Mouse (Mus musculus) left cerebral cortex, adult 9 months (tissue): ENCODE data around the gene Smad3.

ENCODE experiments used
- DNase-seq, 2 experiments: peaks; one replicate each; pipeline ENCODE4 v3.0.0; 2022; ENCODE audit warnings: low spot score in 2 of 2

Smad3 gene

DNA sequence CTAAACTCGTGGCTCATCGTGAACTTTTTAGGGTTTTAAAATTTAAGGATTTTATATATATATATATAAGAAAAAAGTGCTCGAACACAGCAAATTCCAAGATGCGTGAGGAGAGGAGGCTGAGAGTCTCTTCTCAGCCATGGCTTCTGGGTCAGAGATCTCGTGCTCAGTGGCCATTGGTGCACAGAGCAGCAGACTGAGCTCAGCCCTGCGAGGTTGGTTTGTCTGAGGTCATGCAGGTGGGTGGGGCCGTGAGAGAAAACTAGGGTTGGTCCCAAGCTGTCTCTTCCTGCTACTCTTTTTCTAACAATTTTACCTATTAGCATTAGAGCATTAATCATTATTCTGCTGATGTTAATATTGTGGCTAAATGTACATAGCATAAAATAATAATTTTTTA is 124.5 kb downstream of the Smad3 start:
- no peak for DNase-seq

DNA sequence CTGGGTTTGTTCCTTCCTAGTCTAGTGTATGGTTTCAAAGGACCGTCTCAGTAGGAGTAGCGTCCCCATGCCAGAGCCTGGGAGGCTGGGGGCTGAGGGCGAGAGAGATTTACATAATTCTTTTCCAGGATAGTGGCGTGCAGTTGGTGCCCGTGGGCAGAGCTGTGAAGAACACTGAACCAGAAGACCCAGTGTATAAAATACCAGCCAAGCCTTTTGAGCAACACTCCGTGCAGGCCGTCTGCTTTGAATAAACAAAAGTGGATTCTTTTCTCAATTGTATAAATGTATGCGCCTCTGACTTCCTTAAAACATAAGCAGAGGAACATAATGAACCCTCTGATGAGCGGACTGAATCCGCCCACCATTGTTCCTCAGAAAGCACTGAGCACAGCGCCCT is 124.9 kb downstream of the Smad3 start:
- DNase-seq, result peak; percentile 61 to 80

DNA sequence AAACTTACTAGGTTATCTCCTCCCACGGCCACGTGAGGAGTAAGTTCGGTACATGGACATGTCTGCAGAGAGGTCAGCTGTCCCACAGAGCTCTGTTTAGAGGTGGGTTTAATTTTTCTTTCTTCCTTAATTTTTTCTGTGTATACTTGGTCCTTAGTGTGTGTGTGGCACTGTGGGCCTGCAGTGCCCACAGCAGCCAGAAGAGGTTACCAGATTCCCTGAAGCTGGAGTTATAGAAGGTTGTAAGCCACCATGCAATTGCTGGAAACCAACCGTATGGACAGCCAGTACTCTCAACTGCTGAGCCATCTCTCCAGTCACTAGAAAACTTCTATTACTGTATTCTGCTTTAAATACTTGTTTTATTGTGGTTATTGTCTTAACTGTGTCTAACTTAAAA is 125.7 kb downstream of the Smad3 start:
- DNase-seq, result no peak

DNA sequence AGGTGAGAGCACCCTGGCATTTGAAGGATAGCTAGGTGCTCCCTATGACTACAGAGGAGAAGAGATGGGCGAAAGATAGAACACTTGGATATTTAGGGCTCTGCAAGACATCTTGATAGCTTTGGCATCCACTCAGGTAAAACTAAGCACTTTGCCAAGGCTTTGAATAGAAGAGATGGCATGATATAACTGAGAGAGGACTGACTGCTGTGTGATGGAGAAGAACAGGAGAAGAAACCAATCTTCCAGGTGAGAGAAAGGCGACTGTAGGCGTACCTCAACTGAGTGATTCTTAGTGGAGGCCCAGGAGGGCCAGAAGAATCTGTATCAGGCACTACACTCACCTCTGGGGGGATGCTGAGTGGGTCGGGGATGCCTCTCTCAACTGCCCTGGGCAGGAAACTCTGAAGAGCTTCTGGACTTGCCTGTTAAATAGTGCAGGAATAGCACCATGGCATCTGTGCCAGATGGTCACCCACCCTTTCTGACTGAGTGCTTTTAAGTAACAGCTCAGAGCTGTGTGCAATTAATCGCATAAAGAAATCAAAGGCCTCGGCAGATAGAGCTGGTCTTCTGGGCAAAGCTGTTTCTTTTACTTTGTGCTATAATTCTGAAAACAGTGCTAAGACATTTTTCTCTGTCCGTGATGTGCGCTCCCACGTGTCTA is 132.6 kb downstream of the Smad3 start:
- no peak for DNase-seq

DNA sequence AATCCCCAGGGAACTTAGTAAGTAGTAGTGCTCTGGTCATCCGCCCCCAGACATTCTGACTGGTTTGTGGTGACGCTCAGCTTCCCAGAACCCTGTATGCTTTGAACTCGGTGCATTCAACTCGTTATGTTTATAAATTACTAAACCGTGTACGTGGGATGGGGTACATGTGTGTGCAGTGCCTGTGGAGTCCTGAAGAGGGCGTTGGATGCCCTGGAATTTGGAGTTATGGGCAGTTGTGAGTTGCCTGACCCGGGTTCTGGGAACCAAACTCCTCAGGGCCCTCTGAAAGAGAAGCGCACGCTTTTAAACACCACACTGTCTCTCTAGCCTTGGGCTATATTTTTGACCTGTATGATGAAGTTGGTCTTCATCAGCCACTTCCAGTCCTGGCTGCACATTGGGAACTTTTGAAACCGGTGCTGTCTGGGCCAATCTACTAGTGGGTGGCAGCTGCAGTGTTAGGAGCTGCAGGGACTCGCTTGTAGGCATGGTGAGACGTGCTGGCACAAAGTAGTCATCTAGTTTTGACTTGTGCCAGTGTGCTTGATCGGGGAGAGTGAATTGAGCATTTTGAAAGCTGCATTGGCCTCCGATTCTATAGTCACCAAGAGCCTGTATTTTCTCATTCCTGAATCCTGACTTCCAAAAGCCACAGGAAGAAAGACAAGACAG is 133.8 kb downstream of the Smad3 start:
- DNase-seq, result no peak

DNA sequence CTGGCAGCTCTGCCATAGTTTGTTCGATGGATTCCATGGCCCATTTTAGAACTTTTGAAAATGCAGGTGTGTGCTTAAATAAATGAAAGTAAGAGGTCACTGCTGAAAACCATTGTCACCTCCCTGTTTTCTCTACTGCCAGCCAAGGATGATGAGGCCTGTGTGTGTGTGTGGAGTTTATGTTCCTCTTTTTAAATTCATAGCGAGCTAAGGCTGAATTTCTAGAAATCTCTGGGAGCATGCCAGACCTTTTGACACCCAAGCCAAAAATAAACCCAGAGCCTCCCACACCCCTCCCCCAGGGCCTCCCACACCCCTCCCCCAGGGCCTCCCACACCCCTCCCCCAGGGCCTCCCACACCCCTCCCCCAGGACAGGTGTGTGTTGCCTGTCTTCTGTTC is 139.8 kb downstream of the Smad3 start:
- DNase-seq, result no peak

DNA sequence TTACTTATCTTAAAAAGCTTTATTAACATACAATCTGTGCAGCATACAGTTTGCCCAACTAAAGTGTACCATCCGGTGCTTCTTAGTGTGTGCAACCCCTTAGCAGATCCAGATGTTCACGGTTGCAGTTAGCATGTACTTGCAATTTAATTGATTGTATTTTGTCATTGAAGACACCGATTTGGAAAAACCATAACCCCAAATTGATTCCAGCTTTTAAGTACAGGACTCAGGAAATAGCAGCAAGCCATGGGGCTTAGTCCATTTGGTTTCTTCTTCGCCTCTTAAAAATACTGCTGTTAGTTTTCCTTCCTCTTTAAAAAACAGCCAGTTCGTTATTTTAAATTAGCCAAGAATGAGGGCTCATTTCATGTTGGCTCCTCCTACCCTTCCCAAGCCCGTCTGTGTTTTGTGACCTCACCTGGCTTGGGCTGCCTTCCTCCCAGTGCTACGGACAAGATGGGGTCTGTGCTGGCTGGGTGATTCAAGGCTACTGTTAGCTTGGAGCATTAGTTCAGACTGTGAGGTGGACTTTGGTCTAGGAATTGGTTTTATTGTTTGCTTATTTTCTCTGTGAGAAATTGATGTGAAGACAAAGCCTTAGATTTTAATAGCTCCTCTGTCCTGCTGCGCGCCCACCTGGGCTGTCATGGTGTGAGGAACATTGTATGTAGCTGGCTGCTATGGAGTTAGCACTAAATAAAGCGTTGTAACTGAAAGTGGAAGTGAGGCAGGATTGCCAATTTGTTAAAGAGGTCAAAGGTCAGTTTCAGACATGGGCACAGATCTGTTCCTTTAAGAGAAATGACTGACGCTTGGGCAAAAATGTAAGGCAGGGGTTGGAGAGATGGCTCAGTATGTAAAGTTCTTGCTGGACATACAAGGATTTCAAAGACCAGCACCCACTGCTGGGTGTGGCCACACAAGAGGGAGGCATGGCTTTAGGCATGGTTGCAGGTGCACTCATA is 143.5 kb downstream of the Smad3 start:
- no peak for DNase-seq

DNA sequence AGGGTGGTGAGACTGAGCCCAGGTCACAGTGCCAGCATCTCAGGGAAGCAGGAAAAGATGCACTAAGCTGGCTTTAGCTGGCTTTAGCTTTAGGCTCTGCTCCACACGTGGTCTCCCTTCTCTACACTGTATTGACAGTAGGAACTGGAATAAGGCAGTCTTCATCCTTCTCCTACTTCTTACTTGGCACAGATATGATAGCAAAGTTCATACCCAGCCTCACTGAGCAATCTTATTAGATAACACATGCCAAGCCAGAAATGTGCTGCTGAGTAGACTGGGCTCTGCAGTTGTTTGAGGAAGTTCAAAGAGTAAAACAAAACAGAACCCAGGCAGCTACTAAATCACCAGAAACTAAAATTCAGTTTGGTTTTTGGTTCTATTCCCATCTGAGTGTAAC is 144.2 kb downstream of the Smad3 start:
- DNase-seq, result no peak

DNA sequence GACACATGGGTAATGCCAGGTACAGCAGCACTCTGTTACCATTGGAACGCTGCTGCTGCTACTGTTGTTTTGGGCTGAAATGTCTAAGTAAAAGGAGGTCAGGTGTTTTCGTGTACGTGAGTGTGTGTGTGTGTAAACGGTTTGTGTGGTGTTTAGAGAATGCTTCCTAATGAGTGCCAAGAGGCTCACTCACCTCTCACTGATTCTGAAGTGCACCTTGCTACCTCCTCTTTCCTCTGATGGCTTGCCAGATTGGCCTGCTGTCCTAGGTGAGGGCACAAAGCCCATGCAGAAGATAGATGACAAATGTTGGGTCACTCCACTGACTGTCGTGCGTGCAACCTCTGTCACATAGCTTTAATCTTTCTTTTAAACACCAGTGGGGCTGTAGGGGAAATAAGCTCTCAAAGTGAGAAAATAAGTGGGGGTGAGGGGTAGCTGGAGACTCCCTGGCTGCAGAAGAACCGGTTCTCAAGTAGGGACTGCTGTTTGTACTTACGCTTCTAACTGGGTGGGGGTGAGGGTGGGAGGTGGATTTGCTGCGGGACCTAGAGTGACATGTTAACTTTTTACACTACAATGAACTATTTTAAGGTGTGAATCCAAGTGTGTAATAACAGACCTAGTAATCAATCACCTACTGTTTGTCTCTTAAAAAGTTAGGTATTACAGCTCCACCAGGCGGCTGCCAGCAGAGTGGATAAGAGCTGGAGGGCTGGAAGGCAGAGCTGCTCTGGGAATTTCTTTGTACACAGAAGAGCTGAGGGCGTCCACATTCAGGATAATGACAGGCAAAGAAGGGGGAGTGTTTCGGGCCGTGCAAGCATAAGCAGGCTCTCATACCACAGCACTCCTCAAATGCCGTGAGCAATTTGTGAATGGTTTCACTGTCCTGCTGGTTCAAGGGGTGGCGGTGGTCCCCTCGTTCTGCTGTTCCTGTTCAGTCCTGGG is 145.0 kb downstream of the Smad3 start:
- no peak for DNase-seq

DNA sequence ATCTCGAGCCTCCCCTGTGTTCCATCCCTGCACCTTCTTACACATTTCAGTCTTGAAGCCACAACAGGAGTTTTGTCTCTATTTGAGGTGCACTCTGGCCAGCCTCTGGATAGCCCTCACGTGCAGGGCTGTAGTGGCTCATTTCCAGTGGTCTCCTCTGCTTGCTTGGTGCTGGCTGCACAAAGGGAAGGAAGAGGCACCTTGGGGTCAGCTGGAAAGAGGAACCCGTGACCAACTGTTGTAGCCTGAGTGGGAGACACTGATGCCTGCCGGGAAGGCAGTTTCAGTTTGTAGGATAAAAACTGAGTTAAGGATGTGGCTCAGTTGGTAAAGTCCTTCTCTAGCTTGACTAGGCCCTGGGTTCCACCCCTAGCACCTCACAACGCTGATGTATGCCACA is 145.8 kb downstream of the Smad3 start:
- DNase-seq, result no peak

DNA sequence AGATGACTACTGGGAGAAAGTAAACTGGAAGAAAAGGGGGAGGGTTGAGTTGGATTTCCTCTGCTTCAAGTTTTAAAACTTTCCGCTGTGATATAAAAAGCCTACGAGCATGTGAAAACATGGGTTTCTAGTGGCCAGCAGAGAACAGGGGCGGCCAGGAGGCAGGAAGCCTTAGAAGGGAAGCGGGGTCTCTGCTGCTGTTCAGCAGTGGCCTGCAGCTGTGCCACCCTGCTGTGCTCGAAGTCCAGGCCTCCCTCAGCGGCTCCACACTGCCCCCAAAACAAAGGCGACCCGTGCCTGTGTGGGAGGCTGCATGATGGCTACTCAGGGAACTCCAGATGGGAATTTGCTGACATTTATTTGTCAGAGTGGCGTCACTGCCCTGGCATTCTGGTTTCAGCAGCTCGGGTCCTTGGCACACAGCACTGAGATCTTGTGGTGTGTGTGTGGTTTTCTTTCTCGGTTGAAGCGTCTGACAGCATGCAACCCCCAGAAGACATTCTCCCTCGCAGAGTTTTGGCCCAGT is 146.9 kb downstream of the Smad3 start:
- no peak for DNase-seq

DNA sequence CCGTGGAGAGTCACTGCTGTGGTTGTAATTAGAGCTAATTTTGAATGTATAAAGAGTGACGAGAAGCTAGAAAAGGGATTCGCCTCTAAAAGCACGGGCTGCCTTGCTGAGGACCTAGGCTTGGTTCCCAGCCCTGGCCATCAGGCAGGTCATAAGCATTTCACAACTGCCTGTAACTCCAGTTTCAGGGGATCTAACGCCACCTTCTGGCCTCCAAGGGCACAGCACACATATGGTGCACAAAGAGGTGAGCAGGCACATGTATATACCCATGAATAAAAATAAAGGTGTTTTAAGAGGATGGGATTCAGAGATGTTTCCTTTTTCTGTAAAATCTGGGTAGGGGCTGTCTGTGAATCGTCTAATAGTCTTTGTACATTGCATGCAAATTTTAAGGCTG is 147.6 kb downstream of the Smad3 start:
- no peak for DNase-seq

DNA sequence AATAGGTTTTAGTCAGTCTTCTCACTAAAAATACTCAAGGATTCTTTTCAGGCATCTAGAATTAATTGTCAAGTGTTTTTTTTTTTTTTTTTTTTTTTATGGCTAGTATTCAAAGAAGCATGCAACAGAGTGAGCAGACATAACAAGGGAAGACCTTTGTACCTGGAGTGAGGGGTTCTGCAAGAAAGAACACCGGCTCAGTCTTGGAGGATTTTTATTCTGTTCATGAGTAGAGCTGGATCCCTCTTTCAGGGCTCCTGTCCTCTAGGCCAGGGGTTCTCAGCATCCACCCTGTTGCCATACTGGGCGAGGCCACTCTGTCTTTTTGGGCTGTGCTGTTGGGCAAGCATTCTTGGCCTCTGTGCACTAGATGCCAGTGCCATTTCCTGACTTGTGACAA is 148.0 kb downstream of the Smad3 start:
- no peak for DNase-seq

DNA sequence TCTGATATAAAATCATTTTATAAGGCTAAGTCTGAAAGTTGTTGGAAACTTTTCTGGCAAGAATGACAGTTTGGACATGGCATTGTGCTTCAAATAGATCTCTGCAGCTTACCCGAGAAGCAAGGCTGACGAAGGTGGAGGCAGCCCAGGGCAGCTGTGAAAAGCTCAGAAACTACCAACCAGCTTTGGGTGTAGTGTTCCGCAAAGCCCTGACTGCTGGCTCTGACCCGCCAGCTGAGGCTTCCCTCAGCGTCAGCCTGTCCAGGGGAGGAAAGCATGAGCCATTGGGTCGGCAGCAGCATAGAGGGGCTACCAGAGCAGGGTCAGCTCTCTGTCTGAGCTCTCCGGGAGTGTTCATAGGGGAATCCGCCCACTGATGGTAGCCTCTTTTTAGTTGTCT is 148.5 kb downstream of the Smad3 start:
- no peak for DNase-seq

DNA sequence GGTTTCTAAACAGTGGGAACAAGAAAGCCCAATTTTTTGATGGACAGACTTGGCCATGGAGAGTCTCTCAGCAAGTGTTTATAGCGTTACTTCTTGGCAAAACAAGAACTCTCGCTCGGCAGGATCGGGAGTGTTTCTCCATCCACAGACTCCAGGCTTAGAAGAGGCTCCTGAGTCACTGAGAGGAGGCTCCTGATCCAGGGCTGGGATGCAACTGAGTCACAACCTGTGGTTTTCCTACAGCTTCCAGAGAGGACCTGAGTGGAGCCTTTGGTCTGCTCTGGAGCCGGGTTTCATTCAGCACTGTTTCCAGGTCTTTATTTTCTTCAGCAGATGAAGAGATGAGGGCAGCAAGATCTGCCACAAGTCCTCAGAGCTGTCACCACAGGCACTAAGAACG is 149.8 kb downstream of the Smad3 start:
- no peak for DNase-seq

DNA sequence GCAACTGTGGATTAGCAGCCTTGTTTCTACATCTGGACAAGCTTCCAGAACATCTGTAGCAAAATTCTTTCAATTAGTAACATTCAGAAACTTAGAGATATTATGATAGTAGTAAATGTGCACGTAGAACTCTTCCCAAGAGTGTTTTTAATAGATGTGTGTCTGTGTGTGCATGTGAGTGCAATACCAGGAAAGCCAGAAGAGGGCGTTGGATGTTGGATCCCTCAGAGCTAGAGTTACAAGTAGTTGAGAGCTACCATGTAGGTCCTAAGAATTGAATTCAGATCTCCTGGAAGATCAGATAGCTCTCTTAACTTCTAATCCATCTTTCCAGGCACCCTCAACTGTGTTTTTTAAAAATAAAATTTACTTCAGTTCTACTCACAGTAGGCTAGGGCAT is 151.2 kb downstream of the Smad3 start:
- DNase-seq, result no peak

DNA sequence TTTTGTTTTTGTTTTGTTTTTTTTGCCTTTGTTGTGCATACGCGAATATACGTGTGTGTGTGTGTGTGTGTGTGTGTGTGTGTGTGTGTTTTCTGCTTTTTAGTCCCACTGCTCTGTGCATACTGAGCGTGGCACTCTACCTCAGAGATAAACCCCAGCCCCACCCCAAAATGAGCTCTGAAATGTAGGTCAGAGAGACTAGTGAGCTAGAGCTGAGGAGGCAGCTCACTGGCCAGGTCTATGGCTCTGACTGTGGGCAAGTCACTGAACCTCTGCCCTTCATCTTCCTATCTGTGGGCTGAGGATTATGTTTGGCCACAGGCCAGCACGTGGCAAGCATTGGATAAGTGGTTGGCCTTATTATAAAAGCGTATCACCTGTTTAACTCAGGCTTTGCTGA is 153.9 kb downstream of the Smad3 start:
- no peak for DNase-seq

DNA sequence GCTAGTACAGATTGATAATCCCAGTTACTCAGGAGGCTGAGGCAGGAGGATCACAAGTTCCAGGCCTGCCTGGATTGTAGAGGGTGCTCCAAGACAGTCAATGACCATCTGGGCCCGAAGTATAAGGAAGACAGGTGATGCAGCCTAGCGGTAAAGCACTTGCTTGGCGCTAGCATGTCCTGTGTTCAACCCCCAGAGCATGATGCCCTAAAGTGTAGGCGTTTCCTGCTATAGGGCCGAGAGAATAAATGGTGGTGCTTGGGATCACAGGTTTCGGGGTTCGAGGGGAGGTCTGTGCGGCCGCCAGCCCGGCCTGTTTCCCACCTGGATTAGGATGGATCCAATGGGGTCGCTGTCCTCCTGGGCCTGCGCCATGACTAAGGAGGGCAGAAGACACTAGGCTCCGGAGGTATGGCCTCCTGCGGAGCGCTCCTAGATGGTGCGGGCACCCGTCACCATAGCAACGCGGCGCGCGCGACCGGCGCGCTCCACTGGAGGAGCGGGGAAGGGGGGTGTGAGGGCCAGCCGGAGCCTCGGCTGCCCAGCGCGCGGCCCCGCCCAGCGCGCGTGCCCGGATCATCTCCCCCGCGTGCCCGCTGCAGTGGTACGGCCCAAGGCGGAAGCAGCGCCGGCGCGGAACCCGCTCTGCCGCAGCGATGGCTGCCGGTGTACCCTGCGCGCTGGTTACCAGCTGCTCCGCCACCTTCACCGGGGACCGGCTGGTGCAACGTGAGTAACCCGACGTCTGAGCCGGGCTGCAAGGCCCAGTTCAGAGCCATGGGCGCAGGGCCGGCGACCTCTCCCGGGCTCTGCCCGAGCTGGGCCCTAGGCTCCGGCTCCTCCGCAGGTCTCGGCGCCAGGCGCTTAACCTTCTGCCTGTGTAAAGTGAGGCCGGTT is 155.5 kb downstream of the Smad3 start, which contains the start of the genes Iqch and Aagab:
Gene Iqch, minus strand, starts transcription at position 451 of the 897 bp plus-strand sequence.
Gene Aagab, plus strand, starts transcription at position 618 of the 897 bp plus-strand sequence.
- DNase-seq, result peak; percentile 92 to 97
